Mouse (Mus musculus) embryonic fibroblast, embryonic 13.5 days (primary cell): ENCODE data around the gene Efcc1. TPM values are rescaled to one million over a fixed set of nuclear protein-coding genes. Genes with fewer than 3 reads are reported as not detected.
"Not testable (repeated sequence)": the region's sequence is repeated elsewhere in the genome, so short reads cannot be mapped to it uniquely, and the experiment has no call there.

Experiments used
- H3K27ac ChIP-seq: 2 replicates; pipeline ENCODE4 v1.5.1; 2012; ENCODE audit warnings: low read length, control low read depth, inconsistent platforms; ENCODE audit not compliant: insufficient read depth
- H3K4me1 ChIP-seq: 2 replicates; pipeline ENCODE4 v1.6.1; 2011; ENCODE audit warnings: low read length; ENCODE audit not compliant: control insufficient read depth, insufficient read depth
- H3K4me3 ChIP-seq: 2 replicates; pipeline ENCODE4 v1.5.1; 2011; ENCODE audit warnings: mild to moderate bottlenecking, control low read depth, low read length; ENCODE audit not compliant: insufficient read depth
- CTCF ChIP-seq: IDR thresholded peaks from 2 replicates; pipeline ENCODE4 v1.5.1; 2011; ENCODE audit warnings: mild to moderate bottlenecking, control low read depth, low read length, moderate library complexity, borderline replicate concordance; ENCODE audit not compliant: insufficient read depth
- POLR2A ChIP-seq: IDR thresholded peaks from 2 replicates; pipeline ENCODE4 v1.6.1; 2011; ENCODE audit warnings: low read depth, mild to moderate bottlenecking, control low read depth, low read length, moderate library complexity
- polyA plus RNA-seq: library from polyadenylated mRNA; stranded (reverse); fragments of >200 nt; gene quantifications from 2 replicates; pipeline ENCODE4 v1.2.4, GENCODE M21; 2011; ENCODE audit warnings: low read depth; ENCODE audit not compliant: missing spikeins, insufficient read length

Gene Efcc1
- polyA plus RNA-seq, 1 experiment = not detected

GRCm38 (mm10) chr6:87756896-87757295 is 26.2 kb downstream of the Efcc1 start:
- TF ChIP-seq CTCF (no peak), POLR2A (no peak)
- H3K4me1 ChIP-seq = no peaks in the 10 kb centered on the region
- H3K4me3 ChIP-seq = no peak overlapping the region
- no peak overlapping the region for H3K27ac ChIP-seq

GRCm38 (mm10) chr6:87759404-87759803 is 28.7 kb downstream of the Efcc1 start:
- no peak overlapping the region for H3K27ac ChIP-seq
- no peaks in the 10 kb centered on the region for H3K4me1 ChIP-seq
- no peak overlapping the region for H3K4me3 ChIP-seq
- TF ChIP-seq CTCF = no peak
- no peak for TF ChIP-seq POLR2A

- H3K4me3 ChIP-seq = no peak overlapping the region
- no peak overlapping the region for H3K27ac ChIP-seq
- TF ChIP-seq POLR2A = no peak
- no peaks in the 10 kb centered on the region for H3K4me1 ChIP-seq
Observed at GRCm38 (mm10) chr6:87759850-87760249, 29.2 kb downstream of the Efcc1 start.

- Histone ChIP-seq H3K4me3 (no peak overlapping the region), H3K27ac (no peak overlapping the region), H3K4me1 (no peaks in the 10 kb centered on the region)
- TF ChIP-seq POLR2A = no peak
- TF ChIP-seq CTCF = no peak
Observed at GRCm38 (mm10) chr6:87762161-87762560, 31.5 kb downstream of the Efcc1 start.

DNA sequence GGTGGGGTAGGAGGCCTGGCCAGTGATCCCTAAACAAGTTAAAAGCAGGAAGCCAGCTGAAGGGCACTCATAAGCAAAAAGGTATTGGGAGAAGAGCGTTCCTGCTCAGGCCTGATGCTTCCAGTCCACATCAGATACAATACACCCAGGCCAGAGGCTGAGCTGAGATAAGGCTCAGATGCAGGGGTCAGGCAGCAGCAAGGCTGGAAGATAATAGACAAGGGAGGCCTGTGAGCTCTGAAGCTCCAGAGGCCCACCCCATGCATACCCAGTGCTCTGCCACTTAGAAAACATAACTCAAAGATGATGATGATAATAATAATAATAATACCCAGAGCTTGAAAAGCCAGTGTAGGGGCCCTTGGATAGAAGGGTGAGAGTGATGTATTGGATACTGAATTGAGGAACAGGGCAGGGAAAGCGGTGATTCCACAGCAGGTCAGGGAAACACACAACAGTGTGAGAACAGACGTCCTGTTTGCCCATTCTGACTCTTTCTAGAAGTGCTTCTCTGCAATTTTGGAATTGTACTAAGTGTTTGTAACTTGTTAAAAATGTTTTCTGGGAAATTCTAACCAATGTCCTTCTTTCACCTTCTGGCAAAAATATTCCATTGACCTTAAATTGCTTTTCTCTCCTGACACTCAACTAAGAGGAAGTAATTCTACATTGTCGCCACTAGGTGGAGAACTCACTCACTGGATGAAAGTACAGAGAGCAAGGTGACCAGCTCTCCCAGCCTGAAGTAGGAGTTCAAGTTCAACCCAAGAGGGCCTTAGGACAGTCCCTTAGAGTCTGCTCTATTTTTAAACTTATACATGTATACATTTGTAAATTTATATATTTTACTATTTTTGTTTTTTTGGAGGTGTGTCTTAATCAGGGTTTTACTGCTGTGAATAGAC is 33.0 kb downstream of the Efcc1 start:
- Histone ChIP-seq H3K4me3 (no peak overlapping the region), H3K27ac (no peak overlapping the region), H3K4me1 (no peaks in the 10 kb centered on the region)
- no peak for TF ChIP-seq POLR2A
- TF ChIP-seq CTCF = no peak

GRCm38 (mm10) chr6:87764296-87764695 is 33.6 kb downstream of the Efcc1 start:
- not testable (repeated sequence) for H3K27ac ChIP-seq, H3K4me3 ChIP-seq, H3K4me1 ChIP-seq

DNA sequence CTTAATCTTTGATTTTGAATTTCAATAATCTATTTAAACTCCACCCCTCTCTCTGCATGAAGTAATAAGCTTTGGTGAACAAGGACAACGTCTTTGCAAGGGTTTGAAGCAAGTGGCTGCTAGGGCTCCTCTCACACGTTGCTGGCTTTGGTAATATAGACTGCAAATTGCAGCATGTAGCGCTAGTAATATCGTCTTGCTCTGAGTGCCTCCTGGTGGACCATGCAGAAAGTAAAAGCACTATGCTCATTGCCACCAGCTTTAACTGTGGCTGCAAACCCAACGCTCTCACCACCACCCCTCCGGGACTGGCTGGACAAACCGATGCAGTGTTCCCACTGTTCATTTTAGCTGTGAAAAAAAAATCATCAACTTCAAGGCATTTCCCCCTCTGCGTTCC is 40.0 kb downstream of the Efcc1 start:
- TF ChIP-seq POLR2A (no peak), CTCF (no peak)
- H3K4me3 ChIP-seq = no peak overlapping the region
- H3K27ac ChIP-seq = no peak overlapping the region
- H3K4me1 ChIP-seq = no peaks in the 10 kb centered on the region

GRCm38 (mm10) chr6:87774466-87774865 is 43.8 kb downstream of the Efcc1 start:
- H3K27ac ChIP-seq = no peak overlapping the region
- no peaks in the 10 kb centered on the region for H3K4me1 ChIP-seq
- TF ChIP-seq CTCF = no peak
- TF ChIP-seq POLR2A = no peak

DNA sequence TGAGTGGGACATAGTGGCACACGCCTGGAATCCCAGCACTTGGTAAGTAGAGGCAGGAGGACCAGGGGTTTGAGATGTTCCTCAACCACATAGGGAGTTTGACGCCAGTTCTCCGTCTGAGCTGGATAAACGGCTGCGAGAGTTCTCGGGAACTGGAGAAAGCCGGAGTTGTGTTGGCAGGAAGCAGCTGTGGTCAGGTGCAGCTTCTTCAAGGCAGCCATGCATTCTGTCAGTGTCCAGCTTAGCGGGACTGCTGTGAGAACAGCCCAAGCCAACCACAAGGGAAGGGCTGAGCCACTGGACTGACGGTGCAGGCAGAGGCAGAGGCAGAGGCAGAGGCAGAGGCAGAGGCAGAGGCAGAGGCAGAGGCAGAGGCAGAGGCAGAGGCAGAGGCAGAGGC is 44.2 kb downstream of the Efcc1 start:
- H3K27ac ChIP-seq = no peak overlapping the region
- no peak overlapping the region for H3K4me3 ChIP-seq
- TF ChIP-seq CTCF = no peak
- no peak for TF ChIP-seq POLR2A
- no peaks in the 10 kb centered on the region for H3K4me1 ChIP-seq

More at GRCm38 (mm10) chr6:87774466-87774865, 43.8 kb downstream of the Efcc1 start:
- H3K4me3 ChIP-seq = no peak overlapping the region

DNA sequence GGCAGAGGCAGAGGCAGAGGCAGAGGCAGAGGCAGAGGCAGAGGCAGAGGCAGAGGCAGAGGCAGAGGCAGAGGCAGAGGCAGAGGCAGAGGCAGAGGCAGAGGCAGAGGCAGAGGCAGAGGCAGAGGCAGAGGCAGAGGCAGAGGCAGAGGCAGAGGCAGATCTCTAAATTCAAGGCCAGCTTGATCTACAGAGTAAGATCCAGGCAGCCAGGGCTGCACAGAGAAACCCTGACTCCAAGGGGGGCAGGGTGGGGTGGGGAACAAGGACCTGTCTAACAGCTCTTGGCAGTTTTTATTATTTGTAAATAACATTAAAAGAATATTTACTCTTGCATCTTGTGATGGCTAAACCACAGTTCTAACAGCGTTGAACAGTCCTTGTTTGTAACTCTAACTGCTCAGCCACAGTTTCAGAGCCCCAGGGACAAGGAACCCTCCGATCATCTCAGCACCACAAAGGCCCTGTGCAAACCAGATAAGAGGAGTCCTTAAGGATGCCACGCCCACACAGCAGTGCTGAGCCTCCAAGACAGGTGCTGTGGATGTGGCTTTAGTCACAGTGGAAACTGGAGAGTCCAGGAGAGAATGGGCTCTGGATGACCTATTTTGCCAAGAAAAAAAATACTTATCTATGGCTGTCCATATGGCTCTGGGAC is 45.0 kb downstream of the Efcc1 start:
- Histone ChIP-seq H3K4me1 (no peaks in the 10 kb centered on the region), H3K4me3 (no peak overlapping the region), H3K27ac (no peak overlapping the region)
- TF ChIP-seq POLR2A (no peak), CTCF (no peak)

DNA sequence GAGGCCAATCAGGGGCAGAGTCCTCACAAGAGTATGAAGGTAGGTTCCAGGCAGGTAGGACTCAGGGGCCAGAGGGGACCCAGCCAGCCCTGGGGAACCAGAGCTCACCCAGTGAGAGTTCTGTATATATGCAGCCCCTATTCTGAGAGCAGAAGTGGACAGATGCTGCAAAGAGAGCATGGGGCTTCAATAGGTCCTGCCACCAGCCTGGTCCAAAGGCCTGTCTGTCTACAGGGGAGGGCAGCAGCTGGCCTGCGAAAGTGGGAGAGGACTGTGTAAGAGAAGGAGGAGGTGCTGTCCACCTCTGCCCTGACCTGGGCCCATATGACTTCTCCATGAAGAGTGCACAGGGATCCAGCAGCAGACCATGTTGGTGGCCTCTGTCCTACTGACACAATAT is 46.0 kb downstream of the Efcc1 start:
- Histone ChIP-seq H3K4me3 (no peak overlapping the region), H3K27ac (no peak overlapping the region), H3K4me1 (no peaks in the 10 kb centered on the region)
- TF ChIP-seq CTCF (no peak), POLR2A (no peak)
